Mouse (Mus musculus): Measurements from ENCODE around the gene Henmt1. TPM values are rescaled to one million over a fixed set of nuclear protein-coding genes. Genes with fewer than 3 reads are reported as not detected.

Gene Henmt1
- polyA plus RNA-seq, 1 experiment from 2014 or later: not detected

DNA sequence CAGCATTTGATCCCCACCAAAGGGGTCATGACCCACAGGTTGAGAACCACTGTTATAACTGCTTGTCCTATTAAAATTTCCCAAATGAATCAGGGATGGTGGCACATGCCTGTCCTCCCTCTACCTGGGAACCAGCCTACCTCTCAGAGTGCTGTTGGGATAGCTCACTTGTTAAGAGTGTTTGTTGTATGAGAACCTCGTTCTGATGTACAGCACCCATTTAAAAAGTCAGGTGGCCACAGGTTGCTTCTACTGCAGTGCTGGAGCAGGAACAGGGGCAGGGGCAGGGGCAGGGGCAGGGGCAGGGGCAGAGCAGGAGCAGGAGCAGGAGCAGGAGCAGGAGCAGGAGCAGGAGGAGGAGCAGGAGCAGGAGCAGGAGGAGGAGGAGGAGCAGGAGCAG lies 59.5 kb downstream of the Henmt1 start:
- Histone ChIP-seq H3K4me1 (peaks cover 9% of the 10 kb centered on the region), H3K27ac (replicated peaks) (no peak overlapping the region), H3K9ac (no peak overlapping the region), H3K4me3 (no peak overlapping the region), H3K27me3 (replicated peaks) (no peaks in the 10 kb centered on the region), H3K9me3 (no peaks in the 10 kb centered on the region), H3K4me2 (no peak overlapping the region), H3K36me3 (peaks cover 28% of the 10 kb centered on the region)
- 70% methylated on average over 1 of the region's 1 CpGs for WGBS
- ATAC-seq (ENCODE audit: extremely low read depth, insufficient number of reproducible peaks, low FRiP score, low TSS enrichment): no peak

DNA sequence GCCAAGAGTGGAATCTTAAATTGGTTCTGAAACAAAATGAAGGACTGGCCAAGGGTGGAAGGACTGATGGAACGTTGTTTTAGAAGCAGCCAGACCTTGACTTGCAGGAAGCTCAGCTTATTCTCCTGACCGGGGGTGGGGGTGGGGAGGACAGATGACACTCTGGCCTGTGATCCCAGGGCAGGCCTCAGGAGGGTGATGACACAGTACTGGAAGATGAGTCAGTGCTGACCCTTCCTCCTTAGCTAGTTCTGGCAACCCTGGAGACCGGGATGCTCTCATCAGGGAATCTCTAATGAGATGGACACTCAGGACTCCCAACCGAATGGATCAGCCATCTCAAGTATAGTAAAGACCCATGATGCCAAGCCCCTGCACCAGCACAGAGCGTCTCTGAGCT lies 66.1 kb downstream of the Henmt1 start:
- Histone ChIP-seq H3K27ac (replicated peaks) (no peak overlapping the region), H3K36me3 (peaks cover 21% of the 10 kb centered on the region), H3K9ac (no peak overlapping the region), H3K9me3 (no peaks in the 10 kb centered on the region), H3K27me3 (replicated peaks) (no peaks in the 10 kb centered on the region), H3K4me3 (no peak overlapping the region), H3K4me2 (no peak overlapping the region), H3K4me1 (peaks cover 4% of the 10 kb centered on the region)
- 59% methylated on average over 5 of the region's 5 CpGs for WGBS
- no peak for ATAC-seq (ENCODE audit: extremely low read depth, insufficient number of reproducible peaks, low FRiP score, low TSS enrichment)

DNA sequence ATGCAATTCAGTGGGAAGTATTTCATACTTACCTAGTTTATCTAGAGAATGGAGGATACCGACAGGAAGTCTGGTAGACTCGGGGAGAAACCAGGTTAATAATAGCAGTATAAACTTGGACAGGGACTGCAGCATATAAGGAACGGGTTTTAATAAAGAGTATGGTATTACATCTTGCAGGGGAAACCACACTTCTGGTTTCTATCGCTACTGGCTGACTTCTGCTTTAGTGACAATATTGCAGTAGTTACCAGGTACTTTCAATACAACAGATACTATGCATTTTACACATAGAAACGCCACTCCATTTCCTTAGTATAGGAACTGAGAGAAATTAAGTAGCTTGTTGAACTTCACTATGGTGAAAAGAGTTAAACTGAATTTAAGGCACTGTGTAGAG lies 68.5 kb downstream of the Henmt1 start:
- H3K9ac ChIP-seq: no peak overlapping the region
- H3K27me3 ChIP-seq (replicated peaks): no peaks in the 10 kb centered on the region
- no peaks in the 10 kb centered on the region for H3K9me3 ChIP-seq
- ATAC-seq (ENCODE audit: extremely low read depth, insufficient number of reproducible peaks, low FRiP score, low TSS enrichment): no peak
- no peak overlapping the region for H3K4me3 ChIP-seq
- no peak overlapping the region for H3K4me2 ChIP-seq
- H3K27ac ChIP-seq (replicated peaks): no peak overlapping the region
- WGBS: 73% methylated on average over 5 of the region's 5 CpGs
- peaks cover 21% of the 10 kb centered on the region for H3K4me1 ChIP-seq
- H3K36me3 ChIP-seq: 0 out of 2 replicates have a peak, but pooled peaks cover under 1% of the 10 kb centered on the region

Other genes with a start within 250 kb of the Henmt1 start
- gene Gpsm2, start 217.6 kb upstream of the Henmt1 start, polyA plus RNA-seq (2015; fragmentation: Nextera tagmentation; extraction: Ambion mirVana): 25.4 and 27.1 TPM in 2 replicates
- gene Aknad1, start 200.2 kb upstream of the Henmt1 start, polyA plus RNA-seq (2015; fragmentation: Nextera tagmentation; extraction: Ambion mirVana): 0.07 TPM in 1 of 2 replicates, not detected in the other
- gene Stxbp3, start 99.3 kb upstream of the Henmt1 start, polyA plus RNA-seq (2015; fragmentation: Nextera tagmentation; extraction: Ambion mirVana): 24.2 and 26.3 TPM in 2 replicates
- 0.13 and 0.25 TPM in 2 replicates for gene Fndc7, start 49.9 kb upstream of the Henmt1 start, polyA plus RNA-seq (2015; fragmentation: Nextera tagmentation; extraction: Ambion mirVana)
- 49.0 and 49.1 TPM in 2 replicates for gene Prpf38b, start 28.1 kb upstream of the Henmt1 start, polyA plus RNA-seq (2015; fragmentation: Nextera tagmentation; extraction: Ambion mirVana)
- gene Gm9857, start 572 bp downstream of the Henmt1 start, polyA plus RNA-seq (2015; fragmentation: Nextera tagmentation; extraction: Ambion mirVana): not detected in 2 replicates
- gene Fam102b, start 87.7 kb downstream of the Henmt1 start, polyA plus RNA-seq (2015; fragmentation: Nextera tagmentation; extraction: Ambion mirVana): 3.0 and 3.2 TPM in 2 replicates
- gene Slc25a54, start 140.6 kb downstream of the Henmt1 start, polyA plus RNA-seq (2015; fragmentation: Nextera tagmentation; extraction: Ambion mirVana): not detected in 2 replicates
- gene Slc25a24, start 183.3 kb downstream of the Henmt1 start, polyA plus RNA-seq (2015; fragmentation: Nextera tagmentation; extraction: Ambion mirVana): 24.1 and 25.6 TPM in 2 replicates

All from heart, embryonic 13.5 days (tissue).